Mouse (Mus musculus): Measurements from ENCODE around the gene Krt16. TPM values are rescaled to one million over a fixed set of nuclear protein-coding genes. Genes with fewer than 3 reads are reported as not detected.
A peak's percentile ranks its signal among the peaks of the same experiment; 100 is the strongest.
"Not testable (repeated sequence)": the region's sequence is repeated elsewhere in the genome, so short reads cannot be mapped to it uniquely, and the experiment has no call there.

Krt16 gene
- total RNA-seq, 2 experiments from 2014 or later: not detected

GRCm38 (mm10) chr11:100259079-100259478 is 10.4 kb upstream of the Krt16 start:
- no peak for ATAC-seq (ENCODE audit: poor library complexity, severe bottlenecking)

- no peak for ATAC-seq (ENCODE audit: poor library complexity, severe bottlenecking)
Measured at GRCm38 (mm10) chr11:100257967-100258366, 9.3 kb upstream of the Krt16 start.

GRCm38 (mm10) chr11:100255514-100255913 is 6.8 kb upstream of the Krt16 start:
- ATAC-seq (ENCODE audit: poor library complexity, severe bottlenecking): no peak

GRCm38 (mm10) chr11:100254360-100255090 is 5.8 kb upstream of the Krt16 start:
- no peak for ATAC-seq (ENCODE audit: poor library complexity, severe bottlenecking)

- ATAC-seq (ENCODE audit: poor library complexity, severe bottlenecking): not testable (repeated sequence)
Measured at GRCm38 (mm10) chr11:100246471-100246870, 2.2 kb downstream of the Krt16 start.

GRCm38 (mm10) chr11:100240272-100240671 is 8.4 kb downstream of the Krt16 start:
- not testable (repeated sequence) for ATAC-seq (ENCODE audit: poor library complexity, severe bottlenecking)

GRCm38 (mm10) chr11:100221741-100222140 is 27.0 kb downstream of the Krt16 start:
- peak; percentile 35; the same call in 1 of the 2 replicates for ATAC-seq (ENCODE audit: poor library complexity, severe bottlenecking)

- no peak for ATAC-seq (ENCODE audit: poor library complexity, severe bottlenecking)
Measured at GRCm38 (mm10) chr11:100219304-100219703, 29.4 kb downstream of the Krt16 start.

GRCm38 (mm10) chr11:100208542-100208941 is 40.2 kb downstream of the Krt16 start:
- ATAC-seq (ENCODE audit: poor library complexity, severe bottlenecking): no peak

DNA sequence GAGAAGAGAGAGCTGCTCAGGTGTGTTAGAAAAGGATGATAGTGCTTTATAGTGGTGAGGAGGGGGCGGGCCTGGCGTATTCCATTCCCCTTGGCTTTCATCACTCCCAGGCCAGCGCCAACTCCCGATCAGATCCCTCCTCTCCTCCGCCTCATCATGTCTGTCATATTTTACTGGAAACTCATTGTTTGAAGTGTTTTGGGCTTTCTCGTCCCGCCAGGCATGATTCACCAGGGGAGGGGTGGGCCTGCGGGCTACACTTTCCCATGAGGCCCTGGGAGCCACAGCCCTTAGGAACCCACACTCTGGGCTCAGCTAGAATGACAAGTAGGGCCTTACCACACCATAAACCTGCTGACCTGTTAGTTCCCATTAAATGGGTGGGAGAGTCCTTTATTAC is 41.2 kb downstream of the Krt16 start, which contains the start of gene Krt14:
Gene Krt14 (minus strand): TSS at position 51 of the 400 bp plus-strand sequence.
- ATAC-seq (ENCODE audit: poor library complexity, severe bottlenecking): no peak

- no peak for ATAC-seq (ENCODE audit: poor library complexity, severe bottlenecking)
Measured at GRCm38 (mm10) chr11:100203448-100203847, 45.3 kb downstream of the Krt16 start.

DNA sequence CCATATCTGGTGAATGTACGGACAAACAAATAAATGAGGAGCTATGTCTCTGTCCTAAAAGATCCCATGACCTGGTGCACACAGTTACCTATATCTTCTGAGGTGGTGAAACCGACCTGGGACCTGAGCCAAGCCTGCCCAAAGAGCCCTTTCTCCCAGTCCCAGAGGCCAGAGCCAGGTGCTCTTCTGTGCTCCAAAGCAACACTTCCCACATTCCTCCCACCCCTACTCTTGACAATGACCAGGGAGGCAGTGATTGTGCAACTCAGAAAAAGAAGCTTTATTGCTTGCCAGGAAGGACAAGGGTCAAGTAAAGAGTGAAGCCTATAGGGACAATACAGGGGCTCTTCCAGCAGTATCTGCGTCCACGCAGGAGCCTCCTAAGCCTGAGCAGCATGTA is 45.8 kb downstream of the Krt16 start:
- ATAC-seq (ENCODE audit: poor library complexity, severe bottlenecking): no peak

- no peak; the same call in 1 of the 2 replicates for ATAC-seq (ENCODE audit: poor library complexity, severe bottlenecking)
Measured at GRCm38 (mm10) chr11:100200104-100200820, 48.4 kb downstream of the Krt16 start.

- no peak for ATAC-seq (ENCODE audit: poor library complexity, severe bottlenecking)
Measured at GRCm38 (mm10) chr11:100198666-100199065, 50.0 kb downstream of the Krt16 start.

Other genes starting within 250 kb of the Krt16 start
- gene Krt33a, start 232.7 kb downstream of the Krt16 start, total RNA-seq (2015): not detected in 2 replicates
- gene Krt33a, start 232.7 kb downstream of the Krt16 start, total RNA-seq (2017): not detected in 2 replicates
- gene Krt33b, start 219.0 kb downstream of the Krt16 start, total RNA-seq (2015): not detected in 2 replicates
- gene Krt33b, start 219.0 kb downstream of the Krt16 start, total RNA-seq (2017): not detected in 2 replicates
- gene Krt34, start 207.3 kb downstream of the Krt16 start, total RNA-seq (2015): not detected in 2 replicates
- gene Krt34, start 207.3 kb downstream of the Krt16 start, total RNA-seq (2017): not detected in 2 replicates
- gene Krt31, start 198.4 kb downstream of the Krt16 start, total RNA-seq (2015): not detected in 2 replicates
- gene Krt31, start 198.4 kb downstream of the Krt16 start, total RNA-seq (2017): not detected in 2 replicates
- gene Krt32, start 160.7 kb downstream of the Krt16 start, total RNA-seq (2015): not detected in 2 replicates
- gene Krt32, start 160.7 kb downstream of the Krt16 start, total RNA-seq (2017): not detected in 2 replicates
- not detected in 2 replicates for gene Krt35, start 152.7 kb downstream of the Krt16 start, total RNA-seq (2015)
- not detected in 2 replicates for gene Krt35, start 152.7 kb downstream of the Krt16 start, total RNA-seq (2017)
- gene Krt36, start 143.3 kb downstream of the Krt16 start, total RNA-seq (2015): not detected in 2 replicates
- gene Krt36, start 143.3 kb downstream of the Krt16 start, total RNA-seq (2017): not detected in 2 replicates
- not detected in 2 replicates for gene Krt13, start 127.3 kb downstream of the Krt16 start, total RNA-seq (2015)
- not detected in 2 replicates for gene Krt13, start 127.3 kb downstream of the Krt16 start, total RNA-seq (2017)
- not detected in 2 replicates for gene Krt15, start 113.0 kb downstream of the Krt16 start, total RNA-seq (2015)
- not detected in 2 replicates for gene Krt15, start 113.0 kb downstream of the Krt16 start, total RNA-seq (2017)
- gene Krt19, start 100.2 kb downstream of the Krt16 start, total RNA-seq (2015): not detected in 2 replicates
- not detected in 2 replicates for gene Krt19, start 100.2 kb downstream of the Krt16 start, total RNA-seq (2017)
- gene Krt9, start 55.7 kb downstream of the Krt16 start, total RNA-seq (2015): not detected in 2 replicates
- 0.04 TPM in 1 of 2 replicates, not detected in the other for gene Krt9, start 55.7 kb downstream of the Krt16 start, total RNA-seq (2017)
- not detected in 2 replicates for gene Krt14, start 41.4 kb downstream of the Krt16 start, total RNA-seq (2015)
- gene Krt14, start 41.4 kb downstream of the Krt16 start, total RNA-seq (2017): not detected in 2 replicates
- not detected in 2 replicates for gene Krt17, start 12.1 kb upstream of the Krt16 start, total RNA-seq (2015)
- gene Krt17, start 12.1 kb upstream of the Krt16 start, total RNA-seq (2017): not detected in 2 replicates
- not detected in 2 replicates for gene Krt42, start 21.0 kb upstream of the Krt16 start, total RNA-seq (2015)
- gene Krt42, start 21.0 kb upstream of the Krt16 start, total RNA-seq (2017): not detected in 2 replicates
- 1,372 and 1,486 TPM in 2 replicates for gene Eif1, start 71.0 kb upstream of the Krt16 start, total RNA-seq (2015)
- gene Eif1, start 71.0 kb upstream of the Krt16 start, total RNA-seq (2017): 248 and 320 TPM in 2 replicates
- not detected in 2 replicates for gene Gast, start 85.5 kb upstream of the Krt16 start, total RNA-seq (2015)
- not detected in 2 replicates for gene Gast, start 85.5 kb upstream of the Krt16 start, total RNA-seq (2017)
- gene Hap1, start 107.2 kb upstream of the Krt16 start, total RNA-seq (2015): not detected in 2 replicates
- gene Hap1, start 107.2 kb upstream of the Krt16 start, total RNA-seq (2017): not detected in 2 replicates
- 3.5 and 3.9 TPM in 2 replicates for gene Jup, start 148.9 kb upstream of the Krt16 start, total RNA-seq (2015)
- 1.5 and 5.1 TPM in 2 replicates for gene Jup, start 148.9 kb upstream of the Krt16 start, total RNA-seq (2017)
- gene P3h4, start 165.9 kb upstream of the Krt16 start, total RNA-seq (2015): not detected in 2 replicates
- 0.08 TPM in 1 of 2 replicates, not detected in the other for gene P3h4, start 165.9 kb upstream of the Krt16 start, total RNA-seq (2017)
- 0.09 TPM in 1 of 2 replicates, not detected in the other for gene Fkbp10, start 166.8 kb upstream of the Krt16 start, total RNA-seq (2015)
- not detected in 2 replicates for gene Fkbp10, start 166.8 kb upstream of the Krt16 start, total RNA-seq (2017)
- gene Nt5c3b, start 192.9 kb upstream of the Krt16 start, total RNA-seq (2015): 8.8 and 9.8 TPM in 2 replicates
- gene Nt5c3b, start 192.9 kb upstream of the Krt16 start, total RNA-seq (2017): 7.3 and 9.6 TPM in 2 replicates
- not detected in 2 replicates for gene Klhl10, start 193.0 kb upstream of the Krt16 start, total RNA-seq (2015)
- not detected in 2 replicates for gene Klhl10, start 193.0 kb upstream of the Krt16 start, total RNA-seq (2017)
- 5.9 and 8.1 TPM in 2 replicates for gene Klhl11, start 223.8 kb upstream of the Krt16 start, total RNA-seq (2015)
- 14.5 and 14.8 TPM in 2 replicates for gene Klhl11, start 223.8 kb upstream of the Krt16 start, total RNA-seq (2017)